In genomic region chr3:144568861-144569361, GRCm38 (mm10) we compare ENCODE assay signal across 8 mouse cellular contexts. TPM values are rescaled to one million over a fixed set of nuclear protein-coding genes. Genes with fewer than 3 reads are reported as not detected.
DNase-seq lines count a peak whose midpoint lies in the region; ATAC-seq and TF ChIP-seq lines count a peak whose summit lies in the region.

No protein-coding gene starts in this region.

- no peaks in the 10 kb centered on the region for H3K9me3 ChIP-seq in MEL (replicated peaks; ENCODE audit: insufficient read depth, low read length)
- H3K9me3 ChIP-seq in limb, embryonic 10.5 days (replicated peaks) = no peaks in the 10 kb centered on the region
- no peaks in the 10 kb centered on the region for H3K9me3 ChIP-seq in midbrain, embryonic 14.5 days (ENCODE audit: control insufficient read depth, low read length)

- TF ChIP-seq EP300 in MEL (IDR thresholded peaks at IDR 0.05; ENCODE audit: low read depth in 1 of 2, low read length in 2 of 2) = no peak

- no peak for TF ChIP-seq RAD21 in MEL (IDR thresholded peaks at IDR 0.05; ENCODE audit: low read depth, low read length)

- H3K4me1 ChIP-seq in MEL (ENCODE audit: control insufficient read depth in 1 of 2, insufficient read depth in 2 of 2, low read length in 2 of 2) = peaks cover 0 to 8% of the 10 kb centered on the region in 2 experiments; a peak in 3 of 4 replicates
- H3K4me1 ChIP-seq in limb, embryonic 10.5 days = peaks cover 27% of the 10 kb centered on the region
- peaks cover 30% of the 10 kb centered on the region for H3K4me1 ChIP-seq in midbrain, embryonic 14.5 days (ENCODE audit: control insufficient read depth, insufficient read depth, low read length)

- H3K4me3 ChIP-seq in MEL (ENCODE audit: control insufficient read depth in 1 of 2, insufficient read depth in 1 of 2, low read depth in 2 of 2, low read length in 2 of 2) = peak overlapping the region; percentile 76 to 94
- peak overlapping the region; percentile 79 for H3K4me3 ChIP-seq in limb, embryonic 10.5 days
- H3K4me3 ChIP-seq in midbrain, embryonic 14.5 days (replicated peaks; ENCODE audit: low read depth, low read length) = peak overlapping the region; percentile 85

- under 1% methylated on average over 21 of the region's 21 CpGs for WGBS in limb, embryonic 10.5 days
- under 1% methylated on average over 21 of the region's 21 CpGs for WGBS in midbrain, embryonic 14.5 days

- H3K4me2 ChIP-seq in midbrain, embryonic 14.5 days (ENCODE audit: low read length) = peak overlapping the region; percentile 85

- 0 out of 2 replicates have a peak, but pooled peaks have one; percentile 26 for ATAC-seq in frontal cortex, adult (ENCODE audit: low TSS enrichment)
- ATAC-seq in midbrain, embryonic 14.5 days (ENCODE audit: low FRiP score, low TSS enrichment) = no peak

- H3K79me2 ChIP-seq in MEL (ENCODE audit: control insufficient read depth, insufficient read depth, low read length, poor library complexity) = peaks cover 69% of the 10 kb centered on the region

- no peak for TF ChIP-seq CTCF in MEL (IDR thresholded peaks at IDR 0.05 in 2 of 3, conservative IDR thresholded peaks at IDR 0.05 in 1 of 3; ENCODE audit: control insufficient read depth in 1 of 3, insufficient read depth in 1 of 3, low read depth in 2 of 3, low read length in 3 of 3, poor library complexity in 1 of 3, severe bottlenecking in 1 of 3)

- H3K36me3 ChIP-seq in MEL (ENCODE audit: control insufficient read depth in 1 of 2, insufficient read depth in 2 of 2, low read length in 2 of 2) = peaks cover 1 to 26% of the 10 kb centered on the region in 2 experiments; a peak in 3 of 4 replicates
- peaks cover 19% of the 10 kb centered on the region for H3K36me3 ChIP-seq in limb, embryonic 10.5 days
- peaks cover 4% of the 10 kb centered on the region for H3K36me3 ChIP-seq in midbrain, embryonic 14.5 days (ENCODE audit: control insufficient read depth, insufficient read depth, low read length)

- H3K27me3 ChIP-seq in MEL (ENCODE audit: control insufficient read depth in 1 of 2, insufficient read depth in 2 of 2, low read length in 2 of 2) = no peaks in the 10 kb centered on the region
- H3K27me3 ChIP-seq in limb, embryonic 10.5 days (ENCODE audit: low read depth, poor library complexity, severe bottlenecking) = no peaks in the 10 kb centered on the region
- no peaks in the 10 kb centered on the region for H3K27me3 ChIP-seq in midbrain, embryonic 14.5 days (ENCODE audit: control insufficient read depth, insufficient read depth, low read length)

- no peak for DNase-seq in frontal cortex, postnatal 14 days (ENCODE audit: low spot score in 2 of 2)
- DNase-seq in MEL (ENCODE audit: low read depth, low spot score) = peak; percentile 57
- peak; percentile 10 for DNase-seq in forelimb bud, embryonic 11.5 days (ENCODE audit: low read depth, low spot score)
- DNase-seq in limb, embryonic 10.5 days (ENCODE audit: low spot score) = no peak
- peak; percentile 51 for DNase-seq in midbrain, embryonic 14.5 days
- no peak for DNase-seq in left cerebral cortex, adult 8-10 months (ENCODE audit: low spot score in 2 of 2)
- no peak for DNase-seq in right cerebral cortex, postnatal 4 days

- no peak for TF ChIP-seq POLR2A in MEL (IDR thresholded peaks at IDR 0.05; ENCODE audit: control insufficient read depth in 1 of 2, insufficient read depth in 1 of 2, low read depth in 1 of 2, low read length in 2 of 2, poor library complexity in 1 of 2)

- H3K9ac ChIP-seq in MEL (ENCODE audit: control insufficient read depth, low read depth, low read length, poor library complexity, severe bottlenecking) = peak overlapping the region; percentile 78
- H3K9ac ChIP-seq in midbrain, embryonic 14.5 days (replicated peaks; ENCODE audit: low read length) = peak overlapping the region; percentile 82

- H3K27ac ChIP-seq in MEL (ENCODE audit: control insufficient read depth, low read depth, low read length) = no peak overlapping the region
- peak overlapping the region; percentile 97 for H3K27ac ChIP-seq in limb, embryonic 10.5 days
- H3K27ac ChIP-seq in midbrain, embryonic 14.5 days (replicated peaks; ENCODE audit: low read depth, low read length) = peak overlapping the region; percentile 93

TF ChIP-seq in MEL, 35 proteins besides CTCF, POLR2A, EP300 and RAD21:
- no peak for TF ChIP-seq NELFE (IDR thresholded peaks at IDR 0.05; ENCODE audit: low read depth, low read length)
- TF ChIP-seq USF2 (IDR thresholded peaks at IDR 0.05; ENCODE audit: borderline replicate concordance in 1 of 2, insufficient read depth in 1 of 2, low read depth in 1 of 2, low read length in 2 of 2) = no peak
- TF ChIP-seq MXI1 (IDR thresholded peaks at IDR 0.05; ENCODE audit: low read depth, low read length) = peak; percentile 73
- TF ChIP-seq SMC3 (IDR thresholded peaks at IDR 0.05; ENCODE audit: low read depth, low read length) = no peak

RNA-seq across cellular contexts. Expression of gene Hs2st1, which starts 1.1 kb away (rescaled TPM):
- total RNA-seq in MEL (2012; rRNA removed) = 13.5 and 13.6 TPM in 2 replicates
- polyA plus RNA-seq in MEL (2012; ENCODE audit: insufficient read depth in 1 of 2, insufficient read length in 2 of 2, low read depth in 1 of 2, low replicate concordance in 2 of 2, missing spikeins in 1 of 2) = 10 to 100 TPM in 1 of 2 experiments, not detected in 1; 16.1 TPM
- 11.4 and 13.0 TPM in 2 replicates for polyA plus RNA-seq in limb, embryonic 10.5 days (2016; fragmentation: Nextera tagmentation; extraction: Ambion mirVana)
- polyA plus RNA-seq in midbrain, embryonic 14.5 days (2014; fragmentation: Nextera tagmentation; extraction: Ambion mirVana) = 16.1 and 16.2 TPM in 2 replicates
- total RNA-seq in left cerebral cortex, adult 8-10 months (2022) = 10 to 100 TPM; 42.0 to 51.7 (median 48.7) TPM

RNA-seq across cellular contexts. Expression of gene Selenof, which starts 1.2 kb away (rescaled TPM):
- total RNA-seq in MEL (2012; rRNA removed) = 307 and 316 TPM in 2 replicates
- polyA plus RNA-seq in MEL (2012; ENCODE audit: insufficient read depth in 1 of 2, insufficient read length in 2 of 2, low read depth in 1 of 2, low replicate concordance in 2 of 2, missing spikeins in 1 of 2) = 1,000 to 10,000 TPM in 1 of 2 experiments, 100 to 1,000 TPM in 1; 265 to 1,760 TPM
- 461 and 480 TPM in 2 replicates for polyA plus RNA-seq in limb, embryonic 10.5 days (2016; fragmentation: Nextera tagmentation; extraction: Ambion mirVana)
- 453 and 517 TPM in 2 replicates for polyA plus RNA-seq in midbrain, embryonic 14.5 days (2014; fragmentation: Nextera tagmentation; extraction: Ambion mirVana)
- 100 to 1,000 TPM; 210 to 244 (median 232) TPM for total RNA-seq in left cerebral cortex, adult 8-10 months (2022)

Comparison
In these comparisons a context has a peak if more than half of its experiments do, and no peak if none do; other contexts are left out.
1. DNase-seq: peak in MEL (single experiment), forelimb bud, embryonic 11.5 days (single experiment) and midbrain, embryonic 14.5 days (single experiment); none in frontal cortex, postnatal 14 days (0 of 2), limb, embryonic 10.5 days (single experiment), left cerebral cortex, adult 8-10 months (0 of 2) and right cerebral cortex, postnatal 4 days (single experiment).
2. Peak in every context shown above with its lines, with median percentiles within 50 percentile points of each other: H3K4me3 ChIP-seq.